Mouse (Mus musculus): ENCODE results near the gene BC048403. TPM values are rescaled to one million over a fixed set of nuclear protein-coding genes. Genes with fewer than 3 reads are reported as not detected.

The BC048403 gene
- polyA plus RNA-seq, 1 experiment from 2014 or later = 2.3 TPM

DNA sequence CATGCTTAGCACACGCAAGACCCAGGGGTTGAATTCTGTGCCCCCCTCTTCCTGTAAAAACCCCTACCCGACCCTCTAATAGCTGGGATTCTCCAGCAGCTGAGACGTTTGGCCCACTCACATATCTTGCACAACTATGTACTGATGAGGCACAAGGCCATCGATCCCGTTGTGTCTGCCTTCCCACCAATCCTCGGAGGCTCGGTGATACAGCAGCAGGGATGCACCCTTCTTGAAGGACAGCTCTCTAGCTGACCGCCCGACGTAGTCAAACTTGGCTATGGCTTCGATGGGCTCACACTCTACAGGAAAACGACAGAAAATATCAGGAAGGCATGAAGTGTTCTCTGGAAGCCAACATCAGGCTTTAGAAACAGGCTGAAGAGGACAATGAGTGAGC, 54.7 kb downstream of the BC048403 start:
- ATAC-seq (replicated peaks) = no peak
- Histone ChIP-seq H3K4me2 (no peak overlapping the region), H3K36me3 (replicated peaks) (peaks cover 23% of the 10 kb centered on the region), H3K4me3 (no peak overlapping the region), H3K9me3 (no peaks in the 10 kb centered on the region), H3K4me1 (0 out of 2 replicates have a peak, but pooled peaks cover 5% of the 10 kb centered on the region), H3K27me3 (replicated peaks) (no peaks in the 10 kb centered on the region), H3K27ac (no peak overlapping the region), H3K9ac (no peak overlapping the region)
- 93% methylated on average over 12 of the region's 12 CpGs for WGBS

DNA sequence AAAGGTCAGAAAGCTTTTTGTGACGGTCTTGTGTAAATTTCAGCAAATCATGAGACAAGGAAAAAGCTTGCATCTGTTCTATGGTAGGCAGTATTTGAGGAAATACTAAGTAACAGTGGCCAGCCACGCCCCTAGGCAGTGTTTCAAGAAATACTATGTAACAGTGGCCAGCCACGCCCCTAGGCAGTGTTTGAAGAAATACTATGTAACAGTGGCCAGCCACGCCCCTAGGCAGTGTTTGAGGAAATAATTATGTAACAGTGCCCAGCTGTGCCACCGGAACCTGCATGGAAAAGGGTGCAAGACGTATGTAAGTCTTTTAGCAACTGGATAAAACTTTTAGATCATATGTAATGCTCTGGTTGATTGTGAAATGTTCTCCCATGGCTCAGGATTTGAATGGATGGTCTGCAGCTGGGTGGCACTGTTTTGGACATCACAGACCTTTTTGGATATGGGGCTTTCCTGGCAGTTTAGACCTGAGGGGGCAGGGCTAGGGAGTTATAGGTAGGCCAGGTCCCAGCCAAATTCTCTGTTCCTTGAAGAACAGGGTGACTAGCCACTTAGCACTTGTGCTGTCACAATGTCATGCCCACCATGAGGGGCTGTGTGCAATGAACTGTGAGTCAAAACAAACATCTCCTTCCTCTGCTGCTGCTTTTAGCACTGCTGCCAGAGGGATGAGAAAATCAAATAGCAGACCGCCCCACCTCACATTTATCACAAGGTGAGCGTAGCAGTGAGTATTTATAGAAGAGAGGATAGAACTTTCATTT, 56.5 kb downstream of the BC048403 start:
- H3K9ac ChIP-seq = no peak overlapping the region
- 80% methylated on average over 8 of the region's 8 CpGs for WGBS
- H3K4me1 ChIP-seq = no peaks in the 10 kb centered on the region
- H3K9me3 ChIP-seq = no peaks in the 10 kb centered on the region
- no peak overlapping the region for H3K4me2 ChIP-seq
- H3K4me3 ChIP-seq = no peak overlapping the region
- H3K36me3 ChIP-seq (replicated peaks) = peaks cover 34% of the 10 kb centered on the region
- H3K27me3 ChIP-seq (replicated peaks) = no peaks in the 10 kb centered on the region
- ATAC-seq (replicated peaks) = no peak
- H3K27ac ChIP-seq = no peak overlapping the region

- Histone ChIP-seq H3K4me2 (no peak overlapping the region), H3K36me3 (replicated peaks) (peaks cover 38% of the 10 kb centered on the region; the same call in 1 of the 2 replicates), H3K27ac (no peak overlapping the region), H3K4me3 (no peak overlapping the region), H3K4me1 (no peaks in the 10 kb centered on the region), H3K9me3 (no peaks in the 10 kb centered on the region), H3K9ac (no peak overlapping the region), H3K27me3 (replicated peaks) (no peaks in the 10 kb centered on the region)
- 94% methylated on average over 13 of the region's 13 CpGs for WGBS
- ATAC-seq (replicated peaks) = no peak
Measured at GRCm38 (mm10) chr10:121800041-121800440, 60.3 kb downstream of the BC048403 start.

Other genes starting within 250 kb of the BC048403 start
- gene Tbk1, start 153.2 kb upstream of the BC048403 start, polyA plus RNA-seq (2015; fragmentation: Nextera tagmentation; extraction: Ambion mirVana) = 30.7 and 33.7 TPM in 2 replicates
- gene Xpot, start 113.6 kb upstream of the BC048403 start, polyA plus RNA-seq (2015; fragmentation: Nextera tagmentation; extraction: Ambion mirVana) = 30.3 and 30.5 TPM in 2 replicates
- gene D930020B18Rik, start 98.3 kb upstream of the BC048403 start, polyA plus RNA-seq (2015; fragmentation: Nextera tagmentation; extraction: Ambion mirVana) = 0.26 and 0.35 TPM in 2 replicates

Data from midbrain, embryonic 15.5 days (tissue).